Mouse (Mus musculus) induced T-regulatory cell, adult 2 months (primary cell): Measurements from ENCODE around the gene B3galt2.
A peak's percentile ranks its signal among the peaks of the same experiment; 100 is the strongest.

Experiments used
- DNase-seq: peaks from one replicate; pipeline ENCODE4 v3.0.0-alpha.2; 2012; ENCODE audit warnings: low read depth

B3galt2 gene

GRCm38 (mm10) chr1:143702741-143703262, 62.3 kb downstream of the B3galt2 start, which contains the start of gene Cdc73:
Cdc73 (minus strand) TSS chr1:143702893.
- DNase-seq: peak; percentile 94
